Mouse (Mus musculus) heart, adult 2 months (tissue): ENCODE data around the gene Strap.

Experiments
- CTCF ChIP-seq: fragments of 200-600 bp; IDR thresholded peaks from 2 replicates; pipeline ENCODE4 v1.8.1; 2022; ENCODE audit warnings: antibody characterized with exemption, mild to moderate bottlenecking, moderate library complexity
- POLR2A ChIP-seq: fragments of 200-500 bp; IDR thresholded peaks from 2 replicates; pipeline ENCODE4 v1.6.1; 2011; ENCODE audit warnings: mild to moderate bottlenecking, low read depth, low read length, control low read depth; ENCODE audit not compliant: insufficient read depth

DNA sequence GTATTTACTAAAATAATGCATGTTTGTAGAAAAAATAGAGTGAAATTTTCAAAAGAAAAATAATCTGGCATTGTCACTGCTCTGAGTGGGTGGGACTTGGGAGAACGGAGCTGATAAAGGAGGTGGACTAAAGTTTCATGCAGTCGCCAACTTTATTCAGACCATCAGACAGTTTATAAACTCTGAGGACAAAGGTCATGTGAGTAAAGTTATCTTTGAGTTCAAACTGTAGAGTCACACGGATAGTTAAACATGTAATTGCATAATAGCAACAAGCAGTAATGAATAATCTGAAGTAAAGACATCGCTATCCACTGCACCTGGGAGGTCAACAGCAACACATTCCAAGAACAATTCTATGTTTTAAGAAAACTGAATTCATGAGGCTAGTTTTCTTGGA, 9.8 kb downstream of the Strap start:
- no peak for TF ChIP-seq POLR2A
- TF ChIP-seq CTCF: no peak
